Mouse (Mus musculus): ENCODE results near the gene Sncg.

Gene Sncg

GRCm38 (mm10) chr14:34341993-34342392 is 32.6 kb downstream of the Sncg start:
- no peak for DNase-seq (ENCODE audit: low spot score)

GRCm38 (mm10) chr14:34339446-34339845 is 35.1 kb downstream of the Sncg start:
- no peak for DNase-seq (ENCODE audit: low spot score)

GRCm38 (mm10) chr14:34332476-34332875 is 42.1 kb downstream of the Sncg start:
- no peak for DNase-seq (ENCODE audit: low spot score)

- no peak for DNase-seq (ENCODE audit: low spot score)
These were observed 42.7 kb downstream of the Sncg start for GRCm38 (mm10) chr14:34331886-34332285.

- no peak for DNase-seq (ENCODE audit: low spot score)
These were observed 43.9 kb downstream of the Sncg start for GRCm38 (mm10) chr14:34330657-34331158.

- no peak for DNase-seq (ENCODE audit: low spot score)
These were observed 47.0 kb downstream of the Sncg start for GRCm38 (mm10) chr14:34327618-34328017.

- no peak for DNase-seq (ENCODE audit: low spot score)
These were observed 48.0 kb downstream of the Sncg start for GRCm38 (mm10) chr14:34326606-34327005.

GRCm38 (mm10) chr14:34323576-34324085 is 51.0 kb downstream of the Sncg start:
- no peak for DNase-seq (ENCODE audit: low spot score)
